Mouse (Mus musculus) frontal cortex, adult 2 months (tissue): ENCODE measurements around the gene Yipf4. TPM values are rescaled to one million over a fixed set of nuclear protein-coding genes. Genes with fewer than 3 reads are reported as not detected.
A peak's percentile ranks its signal among the peaks of the same experiment; 100 is the strongest.
"Not testable (repeated sequence)": the region's sequence is repeated elsewhere in the genome, so short reads cannot be mapped to it uniquely, and the experiment has no call there.

Source experiments
- DNase-seq, 2 experiments: peaks; one replicate each; pipeline ENCODE4 v3.0.0; 2022; ENCODE audit warnings: low spot score in 1 of 2; ENCODE audit errors: extremely low spot score in 1 of 2
- polyA plus RNA-seq: library from polyadenylated mRNA; depleted of rRNA; stranded (reverse); fragments of >200 nt; gene quantifications from 2 replicates; pipeline ENCODE4 v1.2.3, GENCODE M21; 2012; rRNA removed

Yipf4 gene
- 38.6 and 41.4 TPM in 2 replicates for polyA plus RNA-seq

DNA sequence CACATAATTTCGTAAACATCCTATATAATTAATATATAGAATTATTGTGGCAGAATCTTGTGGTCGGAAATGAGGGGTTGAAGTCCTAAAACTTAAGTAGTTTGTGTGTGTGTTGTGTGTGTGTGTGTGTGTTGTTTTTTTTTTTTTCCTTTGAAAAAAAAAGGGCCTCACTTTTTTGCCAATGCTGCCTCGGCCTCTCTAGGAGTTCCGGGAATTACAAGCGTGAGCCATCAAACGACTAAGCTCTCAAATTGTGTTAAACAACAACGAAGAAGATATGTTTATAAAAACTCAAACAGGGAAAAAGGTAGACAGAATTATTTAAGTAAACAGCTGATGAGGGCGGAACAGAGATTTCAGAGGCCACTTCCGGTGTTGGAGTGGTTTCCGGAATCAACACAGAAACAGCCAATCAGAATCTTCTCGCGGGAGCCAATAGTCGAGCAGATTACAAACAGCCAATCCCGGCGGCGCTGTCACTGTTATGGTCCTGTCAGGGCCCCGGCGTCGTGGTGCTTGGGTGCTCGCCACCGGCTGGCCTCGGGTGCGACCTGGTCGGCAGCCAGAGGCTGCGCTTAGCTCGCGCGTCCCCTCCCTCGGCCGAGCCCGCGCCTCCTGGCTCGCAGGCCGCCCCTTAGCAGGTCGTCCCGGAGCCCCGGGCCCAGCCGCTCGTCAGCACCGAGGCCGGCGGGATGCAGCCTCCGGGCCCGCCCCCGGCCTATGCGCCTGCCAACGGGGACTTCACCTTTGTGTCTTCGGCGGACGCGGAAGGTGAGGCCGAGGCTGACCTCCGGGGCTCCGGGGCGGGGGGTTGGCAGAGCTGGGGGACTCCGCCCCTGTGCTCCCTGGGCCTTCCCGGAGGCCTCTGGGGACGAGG lies at the start of gene Yipf4:
Gene Yipf4 (plus strand): TSS at position 470 of the 877 bp plus-strand sequence.
- peak; percentile 94 to 99 for DNase-seq

DNA sequence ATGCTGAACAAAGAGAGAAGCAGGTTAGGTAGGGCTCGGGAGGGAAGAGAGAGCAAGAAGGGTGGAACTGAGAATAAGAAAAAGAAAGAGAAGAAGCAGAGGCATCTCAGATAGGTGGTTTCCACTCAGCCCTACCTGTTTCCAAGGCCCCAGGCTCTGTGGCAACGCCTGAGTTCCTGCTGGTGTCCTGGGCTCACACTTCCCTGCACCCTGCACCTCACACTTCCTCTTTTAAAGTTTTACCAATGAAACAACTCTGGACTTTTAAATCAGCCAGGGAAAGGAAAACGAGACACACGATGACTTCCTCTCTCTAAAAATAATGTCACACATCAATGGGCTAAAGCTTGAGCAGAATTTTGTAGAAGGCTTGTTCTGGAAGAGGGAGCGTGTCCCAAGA lies 48.8 kb upstream of the Yipf4 start:
- DNase-seq, result no peak

DNA sequence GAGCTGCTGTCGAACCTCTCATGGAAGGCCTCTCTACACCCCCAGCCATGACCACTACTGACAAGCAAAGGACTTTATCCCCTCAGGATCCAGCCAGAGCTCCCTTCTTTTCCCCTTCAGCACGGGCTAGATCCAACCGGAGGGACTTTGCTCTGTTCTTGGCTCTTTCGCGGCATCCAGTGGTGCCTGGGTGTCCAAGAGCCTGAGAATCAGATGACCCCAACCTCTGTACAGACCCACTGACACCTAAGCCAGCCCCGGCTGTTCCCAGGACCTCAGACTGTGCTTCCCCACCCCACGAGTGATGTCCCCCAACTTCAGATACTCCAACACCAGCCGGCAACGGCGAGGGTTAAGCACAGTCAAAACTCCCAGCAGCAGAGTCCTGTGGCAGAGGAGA lies 39.5 kb upstream of the Yipf4 start:
- no peak for DNase-seq

DNA sequence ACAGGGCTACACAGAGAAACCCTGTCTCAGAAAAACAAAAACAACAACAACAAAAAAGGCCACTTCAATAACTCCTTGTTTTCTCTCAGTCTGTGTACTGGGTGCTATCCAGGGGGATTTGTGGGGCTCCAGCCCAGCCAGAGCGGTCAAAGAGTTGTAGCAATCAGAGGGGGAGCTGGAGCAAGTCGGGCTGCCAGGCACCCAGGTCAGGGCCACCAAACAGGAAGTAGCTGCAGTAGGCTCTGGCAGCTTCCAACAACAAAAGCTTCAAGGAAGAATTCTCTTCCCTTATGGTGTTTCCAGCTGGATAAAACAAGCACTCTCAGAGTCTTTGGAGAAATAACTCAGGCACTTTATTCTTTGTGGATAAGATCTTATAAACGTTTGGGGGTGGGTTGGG lies 35.4 kb upstream of the Yipf4 start:
- no peak for DNase-seq

DNA sequence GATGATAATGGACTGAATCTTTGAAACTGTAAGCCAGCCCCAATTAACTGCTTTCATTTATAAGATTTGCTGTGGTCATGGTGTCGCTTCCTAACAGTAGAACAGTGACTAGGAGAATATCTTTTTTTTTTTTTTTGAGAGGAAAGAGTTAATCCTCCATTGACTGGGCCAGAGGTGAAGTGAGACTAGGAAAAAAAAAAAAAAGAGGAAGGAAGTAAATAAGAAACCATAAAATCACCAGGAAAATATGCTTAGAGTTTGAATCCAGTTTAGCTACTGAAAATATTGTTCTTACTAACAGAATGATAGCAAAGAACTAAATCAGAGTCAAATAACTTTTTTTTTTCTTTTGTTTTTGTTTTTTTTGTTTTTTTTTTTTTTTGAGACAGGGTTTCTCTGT lies 34.6 kb upstream of the Yipf4 start:
- no peak for DNase-seq

DNA sequence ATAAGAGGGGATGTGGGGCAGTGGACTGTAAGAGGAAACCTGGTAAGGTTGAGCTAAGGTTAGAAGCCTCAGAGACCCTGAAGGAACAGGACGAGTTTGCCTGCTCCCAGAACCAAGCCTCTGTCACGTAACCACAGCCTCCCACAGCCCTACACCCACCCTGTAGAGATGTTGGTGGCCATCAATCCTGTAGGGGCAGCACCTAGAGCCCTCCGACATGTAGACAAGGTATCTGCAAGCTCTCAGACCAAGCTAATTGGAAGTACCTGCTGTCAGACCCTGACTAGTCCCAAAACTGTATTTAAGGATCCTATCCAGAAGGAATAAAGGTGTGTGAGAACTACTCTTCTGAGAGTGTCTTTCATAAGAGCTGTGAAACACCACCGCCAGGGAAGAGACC lies 33.9 kb upstream of the Yipf4 start:
- DNase-seq, result no peak

DNA sequence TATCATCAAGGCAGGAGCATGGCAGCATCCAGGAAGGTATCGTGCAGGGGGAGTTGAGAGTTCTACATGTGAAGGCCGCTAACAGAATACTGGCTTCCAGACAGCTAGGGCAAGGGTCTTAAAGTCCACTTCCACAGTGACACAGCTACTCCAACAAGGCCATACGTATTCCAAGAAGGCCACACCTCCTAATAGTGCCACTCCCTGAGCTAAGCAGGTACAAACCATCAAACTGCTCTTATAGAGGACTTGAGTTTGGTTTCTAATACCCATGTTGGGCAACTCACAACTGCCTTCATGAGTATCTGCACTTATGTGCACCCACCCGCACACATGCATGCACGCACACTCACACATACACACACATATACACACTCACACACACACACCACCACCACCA lies 32.5 kb upstream of the Yipf4 start:
- DNase-seq, result no peak

DNA sequence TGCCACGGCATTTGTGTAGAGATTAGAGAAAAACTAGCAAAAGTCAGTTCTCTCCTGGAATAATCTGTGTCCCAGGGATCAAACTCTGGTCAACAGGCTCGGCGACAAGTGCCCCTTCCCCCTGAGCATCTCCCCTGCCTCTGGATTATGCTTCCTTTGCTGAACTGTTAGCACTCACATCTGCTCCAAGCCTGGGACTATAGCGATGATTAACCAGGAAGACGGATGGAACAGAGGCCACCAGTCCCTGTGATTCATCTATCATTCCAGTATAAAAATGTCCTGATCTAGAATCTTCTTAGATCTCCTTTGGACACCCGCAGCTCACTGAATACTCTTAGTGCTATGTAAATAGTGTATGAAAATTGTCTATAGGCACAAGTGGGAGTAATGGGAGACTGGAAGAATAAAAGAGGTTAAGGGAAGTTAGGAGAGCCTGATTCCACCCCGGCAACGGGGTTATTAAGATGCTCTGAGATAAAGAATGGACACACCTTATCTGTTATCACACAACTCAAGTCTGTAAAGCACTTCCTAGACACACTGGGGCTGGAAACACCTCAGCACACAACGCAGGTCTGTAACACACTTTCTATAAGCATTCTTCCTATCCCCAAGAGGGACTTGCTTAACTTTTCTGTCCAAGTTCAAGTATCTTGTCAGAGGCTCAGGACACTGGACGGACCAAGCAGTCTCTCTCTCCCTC lies 31.2 kb upstream of the Yipf4 start:
- DNase-seq, result no peak

DNA sequence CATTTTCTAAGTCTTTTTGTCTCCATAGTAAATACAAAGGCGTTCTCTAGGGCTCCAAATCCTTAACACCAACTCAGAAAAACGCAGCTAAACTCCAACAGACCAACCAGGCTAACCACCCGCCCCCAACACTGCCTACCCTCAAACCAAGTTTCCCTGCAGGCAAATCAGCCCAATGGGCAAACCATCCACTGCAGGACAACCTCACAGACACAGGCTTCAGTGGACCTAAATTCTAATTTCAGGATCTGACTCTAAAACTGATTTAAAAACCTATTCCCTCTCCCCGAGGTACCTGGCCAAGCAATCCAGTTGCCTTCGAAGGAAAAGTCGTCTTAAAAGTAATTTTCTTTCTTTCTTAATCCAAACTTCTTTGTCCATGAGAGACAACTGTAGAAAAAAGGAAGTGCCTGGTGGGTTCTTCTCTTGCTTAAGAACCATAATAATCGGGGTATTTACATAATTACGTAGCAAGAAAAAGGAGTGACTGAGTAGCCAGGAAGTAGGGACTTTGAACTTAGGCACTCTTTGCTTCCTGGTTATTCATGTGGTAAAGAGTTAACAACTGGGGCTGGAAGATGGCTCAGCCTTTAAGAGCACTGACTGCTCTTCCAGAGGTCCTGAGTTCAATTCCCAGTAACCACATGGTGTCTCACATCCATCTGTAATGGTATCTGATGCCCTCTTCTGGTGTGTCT lies 30.4 kb upstream of the Yipf4 start, which contains the start of gene Nlrc4:
Gene Nlrc4 (minus strand): TSS at position 432 of the 698 bp plus-strand sequence.
- DNase-seq, result no peak

DNA sequence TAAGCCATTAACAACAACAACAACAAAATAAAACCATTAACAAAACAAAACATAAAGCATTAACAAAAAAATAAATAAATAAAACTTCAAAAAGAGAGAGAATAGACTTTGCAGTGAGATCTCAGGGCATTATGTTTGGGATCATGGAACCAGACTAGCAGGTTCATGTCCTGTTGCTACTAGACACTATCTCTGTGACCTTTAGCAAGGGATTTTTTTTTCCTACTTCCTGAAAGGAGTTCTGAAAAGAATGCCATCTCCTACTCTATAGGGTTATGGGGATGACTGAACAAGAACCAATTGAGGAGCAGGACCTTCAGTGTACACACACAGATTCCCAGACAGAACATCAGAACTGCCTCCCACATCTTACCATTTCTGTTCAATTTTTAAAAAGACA lies 25.8 kb upstream of the Yipf4 start:
- no peak for DNase-seq

DNA sequence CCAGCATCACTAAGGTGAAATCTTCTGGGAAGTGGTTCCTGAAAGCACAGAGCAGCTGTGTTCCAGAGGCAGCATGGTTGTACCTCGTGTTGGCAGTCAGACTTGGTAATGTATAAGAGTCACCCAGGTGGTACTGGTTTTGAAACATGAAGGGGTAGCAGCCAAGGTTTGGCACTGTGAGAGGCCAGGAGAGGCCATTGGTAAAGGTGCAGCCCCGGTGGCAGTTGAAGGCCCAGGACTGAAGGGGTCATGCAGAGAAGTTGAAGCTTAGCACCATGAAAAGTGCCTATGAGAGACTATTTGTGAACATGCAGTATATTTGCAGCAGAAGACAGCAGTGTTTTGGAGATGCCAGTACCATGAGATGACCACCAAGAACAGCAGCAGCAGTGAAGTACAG lies 21.3 kb upstream of the Yipf4 start:
- DNase-seq, result not testable (repeated sequence)

DNA sequence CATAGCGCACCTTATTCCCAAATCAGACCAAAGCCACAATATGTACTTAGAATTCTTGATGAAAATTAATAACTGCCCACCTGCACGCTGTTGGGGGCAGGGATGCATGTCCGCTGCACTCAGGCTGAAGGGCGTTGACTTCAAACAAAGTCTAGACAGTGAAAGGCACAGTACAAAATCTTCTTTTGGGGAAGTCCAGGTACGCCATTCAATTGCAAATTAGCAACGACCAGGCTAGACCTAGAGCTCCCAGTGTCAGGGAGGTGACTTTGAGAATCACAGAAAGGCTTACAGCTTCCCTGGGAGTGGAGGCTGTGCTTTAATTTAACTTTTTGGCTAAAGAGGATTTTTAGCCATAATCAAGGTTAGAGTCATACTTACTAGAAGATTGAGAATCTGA lies 19.2 kb upstream of the Yipf4 start:
- not testable (repeated sequence) for DNase-seq

DNA sequence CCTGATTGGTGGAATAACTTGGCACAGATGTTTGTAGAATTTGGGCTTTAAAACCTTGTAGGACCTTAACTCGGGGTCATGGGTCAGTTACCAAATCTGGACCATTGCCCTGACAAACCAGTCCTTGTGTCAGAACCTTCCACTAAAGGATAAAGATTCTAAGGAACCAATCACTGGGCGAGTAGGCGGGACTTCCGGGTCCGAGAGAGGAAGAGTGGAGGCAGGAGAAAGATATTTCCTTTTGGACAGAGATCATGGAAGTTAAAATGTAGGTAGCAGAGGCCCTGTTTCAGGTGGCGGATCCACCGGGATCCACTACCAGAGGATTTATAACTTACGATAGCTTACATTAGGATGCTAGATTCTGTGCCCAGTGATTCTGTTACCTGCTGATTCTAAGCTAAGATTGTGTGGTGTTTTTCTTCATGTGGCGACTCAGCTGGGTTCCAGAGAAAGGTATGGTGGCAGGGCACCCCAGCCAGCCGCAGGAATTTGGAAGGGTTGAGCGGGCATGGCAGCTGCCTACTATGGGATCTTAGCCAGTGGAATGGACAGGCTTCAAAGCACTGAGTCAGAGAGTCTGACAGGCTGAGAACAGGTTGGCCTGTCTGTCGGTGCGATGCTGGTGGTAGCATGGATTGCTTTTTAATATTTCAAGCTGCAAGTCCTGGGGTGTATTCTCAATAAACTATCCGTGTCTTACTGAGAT lies 8.8 kb upstream of the Yipf4 start:
- no peak for DNase-seq

DNA sequence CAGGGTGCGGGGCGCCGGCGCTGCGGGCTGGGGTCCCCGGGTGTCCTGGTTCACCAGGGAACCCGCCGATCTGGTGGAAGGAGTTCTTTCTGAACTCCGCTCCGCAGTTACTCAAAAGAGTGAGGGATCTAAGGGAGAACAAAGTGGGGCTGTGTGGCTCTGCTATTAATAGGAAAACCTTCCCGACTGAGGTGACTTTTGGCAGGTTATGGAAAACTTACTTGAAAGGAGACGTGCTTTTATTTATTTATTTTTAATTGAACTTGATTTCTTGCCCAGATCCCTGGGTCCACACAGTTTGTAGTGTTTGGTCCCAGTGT lies 568 bp downstream of the Yipf4 start:
- no peak for DNase-seq

DNA sequence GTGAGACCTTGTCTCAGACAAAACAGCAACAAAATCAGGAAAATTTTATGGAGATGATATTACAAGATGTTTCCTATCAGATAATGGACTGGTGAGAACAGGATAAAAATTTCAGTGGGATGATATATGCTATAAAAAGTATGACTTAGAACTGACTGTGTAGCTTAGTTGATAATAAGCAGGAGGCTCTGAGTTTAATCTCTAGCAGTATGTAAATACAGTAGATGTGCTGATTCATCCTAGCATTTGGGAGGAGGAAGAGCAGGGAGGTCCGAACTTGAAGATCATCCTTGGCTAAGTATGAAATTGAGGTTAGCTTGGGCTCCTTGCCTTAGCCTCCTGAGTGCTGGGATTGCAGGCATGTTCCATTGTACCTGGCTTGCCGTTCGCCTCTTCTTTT lies 2.3 kb downstream of the Yipf4 start:
- DNase-seq, result no peak

DNA sequence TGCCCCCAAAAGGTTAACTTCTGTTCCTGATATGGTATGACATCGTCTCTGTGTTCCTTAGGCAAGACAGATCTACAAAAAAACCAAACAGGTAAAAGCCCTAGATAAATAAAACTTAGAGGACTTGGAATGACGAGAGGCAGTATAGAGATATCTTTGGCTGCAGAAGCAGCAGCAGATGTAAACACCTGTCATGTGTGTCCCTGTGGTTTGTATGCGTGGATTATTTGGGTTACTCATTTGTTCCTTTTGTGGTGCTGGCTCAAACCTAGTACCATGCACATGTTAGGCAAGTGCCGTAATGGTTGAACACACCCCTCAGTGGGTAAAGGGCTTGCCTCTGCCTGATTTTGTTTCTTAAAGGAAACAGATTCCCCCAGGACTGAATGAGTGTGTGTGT lies 10.9 kb downstream of the Yipf4 start:
- no peak for DNase-seq

DNA sequence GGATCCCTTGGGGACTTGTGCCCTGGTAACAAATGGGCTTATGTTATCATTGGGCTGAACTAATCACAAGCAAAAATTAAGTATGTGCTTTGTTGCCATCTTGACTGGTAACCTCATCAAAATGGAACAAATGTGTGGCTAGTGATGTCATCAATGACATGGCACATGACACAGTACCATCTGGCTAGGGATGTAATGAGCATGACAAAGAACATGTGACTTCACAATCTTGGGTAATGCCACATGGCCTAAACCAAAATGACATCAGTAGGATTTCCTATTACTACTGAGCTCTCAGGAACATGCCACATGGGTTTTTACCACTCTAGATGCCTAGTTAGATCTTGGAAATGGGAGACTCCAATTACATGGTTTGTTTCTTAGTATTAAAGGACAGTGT lies 11.8 kb downstream of the Yipf4 start:
- no peak for DNase-seq

DNA sequence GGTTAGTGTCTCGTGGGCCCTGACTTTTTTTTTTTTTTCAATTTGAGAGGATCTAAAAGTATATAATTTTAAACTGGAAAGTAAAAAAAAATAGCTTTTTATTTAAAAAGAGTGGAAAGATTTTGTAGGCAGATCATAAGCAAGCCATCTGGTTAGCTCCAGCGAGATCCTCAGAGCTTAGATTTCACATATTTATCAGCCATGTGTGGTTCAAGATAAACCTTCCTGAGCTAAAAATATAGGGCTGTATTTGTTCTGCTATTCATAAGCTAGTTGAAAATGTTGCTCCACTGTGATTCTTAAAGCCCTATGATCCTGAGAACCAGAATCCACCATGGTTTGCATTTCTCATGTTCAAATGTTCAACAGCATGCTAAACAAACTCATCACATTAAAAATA lies 18.6 kb downstream of the Yipf4 start:
- DNase-seq, result peak; percentile 56 to 58

DNA sequence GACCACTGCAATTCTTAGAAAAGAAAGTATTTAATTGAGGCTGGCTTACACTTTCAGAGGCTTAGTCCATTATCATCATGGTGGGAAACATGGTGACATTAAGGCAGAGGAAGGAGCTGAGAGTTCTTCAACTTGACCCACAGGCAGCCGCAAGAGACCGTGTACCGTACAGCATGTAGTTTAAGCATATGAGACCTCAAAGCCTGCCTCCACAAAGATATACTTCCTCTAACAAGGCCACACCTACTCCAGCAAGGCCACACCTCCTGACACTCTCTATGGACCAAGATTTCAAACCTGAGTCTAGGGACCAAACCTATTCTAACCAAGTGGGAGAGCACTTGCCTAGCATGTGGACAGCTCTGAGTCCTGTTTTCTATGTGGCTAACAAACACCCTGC lies 19.3 kb downstream of the Yipf4 start:
- DNase-seq, result no peak

DNA sequence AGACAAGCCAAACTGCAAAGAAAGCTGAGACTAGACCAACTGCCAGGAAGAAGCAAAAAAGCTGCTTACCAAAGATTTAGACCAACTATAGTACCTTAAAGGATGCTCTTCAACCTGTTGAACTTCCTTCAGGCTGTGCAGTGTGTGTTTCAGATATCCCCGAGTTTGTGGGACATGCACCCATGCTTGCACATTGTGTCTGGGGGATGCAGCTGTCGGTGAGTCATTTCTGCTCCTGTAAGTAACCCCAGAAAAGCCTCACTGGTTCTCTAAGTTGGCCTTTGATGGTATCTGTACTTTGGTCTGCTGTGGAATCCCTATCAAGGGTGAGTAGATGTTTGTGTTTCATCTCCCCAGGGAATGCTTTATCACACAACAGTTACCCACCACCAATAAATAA lies 23.0 kb downstream of the Yipf4 start:
- DNase-seq, result no peak
